Mouse (Mus musculus) liver, adult 2 months (tissue): ENCODE measurements around the gene Gm614.

Experiments used
- CTCF ChIP-seq: fragments of 200-500 bp; IDR thresholded peaks from 2 replicates; pipeline ENCODE4 v1.5.1; 2011; ENCODE audit warnings: low read depth, low read length, control low read depth
- POLR2A ChIP-seq: fragments of 200-500 bp; IDR thresholded peaks from 2 replicates; pipeline ENCODE4 v1.6.1; 2011; ENCODE audit warnings: low read length, control low read depth; ENCODE audit not compliant: insufficient read depth; ENCODE audit errors: extremely low read depth

DNA sequence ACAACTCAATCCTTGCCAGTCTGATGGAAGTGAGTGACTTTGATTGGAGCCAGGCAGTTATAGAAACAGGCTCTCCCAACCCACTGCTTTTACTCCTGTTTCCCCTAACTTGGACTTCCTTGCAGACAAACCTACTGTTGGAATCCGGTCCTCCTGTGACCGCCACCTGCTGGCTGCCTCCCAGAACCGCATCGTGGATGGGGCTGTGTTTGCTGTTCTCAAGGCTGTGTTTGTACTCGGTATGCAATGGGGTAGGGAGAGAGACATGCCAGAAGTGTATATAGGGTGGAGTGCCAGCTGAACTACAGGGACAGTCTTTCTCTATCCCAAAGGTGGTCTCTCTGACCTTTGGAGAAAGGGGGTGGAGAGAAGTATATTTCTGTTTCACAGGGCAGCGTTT lies 21.7 kb upstream of the Gm614 start:
- TF ChIP-seq POLR2A (no peak), CTCF (peak; percentile 79)
